Mouse (Mus musculus) hematopoietic stem cell, adult 5-6 weeks (primary cell): ENCODE data around the gene Eml1. TPM values are rescaled to one million over a fixed set of nuclear protein-coding genes. Genes with fewer than 3 reads are reported as not detected.
A peak's percentile ranks its signal among the peaks of the same experiment; 100 is the strongest.

Experiments used
- ATAC-seq, 2 experiments: fragments of 125-278 bp in 1 of 2; replicated peaks in 1 of 2; 2 replicates each; pipeline ENCODE4 v1.8.0; 2016 to 2017; ENCODE audit warnings: inconsistent platforms in 2 of 2, mild to moderate bottlenecking in 2 of 2, moderate number of reproducible peaks in 2 of 2, low read depth in 1 of 2, moderate TSS enrichment in 1 of 2; ENCODE audit not compliant: low FRiP score in 2 of 2, poor library complexity in 2 of 2, severe bottlenecking in 2 of 2, insufficient read depth in 1 of 2, low TSS enrichment in 1 of 2
- total RNA-seq: library from RNA; stranded (forward); fragments of 172-1452, 232-1000 nt; gene quantifications from 2 replicates; pipeline ENCODE4 v1.2.3, GENCODE M21; 2017

Eml1 gene
- total RNA-seq, 1 experiment from 2014 or later, result not detected

- ATAC-seq, result no peak
Observed at GRCm38 (mm10) chr12:108551731-108552130, 181.0 kb downstream of the Eml1 start.

- no peak for ATAC-seq
Observed at GRCm38 (mm10) chr12:108553079-108553478, 182.3 kb downstream of the Eml1 start.

DNA sequence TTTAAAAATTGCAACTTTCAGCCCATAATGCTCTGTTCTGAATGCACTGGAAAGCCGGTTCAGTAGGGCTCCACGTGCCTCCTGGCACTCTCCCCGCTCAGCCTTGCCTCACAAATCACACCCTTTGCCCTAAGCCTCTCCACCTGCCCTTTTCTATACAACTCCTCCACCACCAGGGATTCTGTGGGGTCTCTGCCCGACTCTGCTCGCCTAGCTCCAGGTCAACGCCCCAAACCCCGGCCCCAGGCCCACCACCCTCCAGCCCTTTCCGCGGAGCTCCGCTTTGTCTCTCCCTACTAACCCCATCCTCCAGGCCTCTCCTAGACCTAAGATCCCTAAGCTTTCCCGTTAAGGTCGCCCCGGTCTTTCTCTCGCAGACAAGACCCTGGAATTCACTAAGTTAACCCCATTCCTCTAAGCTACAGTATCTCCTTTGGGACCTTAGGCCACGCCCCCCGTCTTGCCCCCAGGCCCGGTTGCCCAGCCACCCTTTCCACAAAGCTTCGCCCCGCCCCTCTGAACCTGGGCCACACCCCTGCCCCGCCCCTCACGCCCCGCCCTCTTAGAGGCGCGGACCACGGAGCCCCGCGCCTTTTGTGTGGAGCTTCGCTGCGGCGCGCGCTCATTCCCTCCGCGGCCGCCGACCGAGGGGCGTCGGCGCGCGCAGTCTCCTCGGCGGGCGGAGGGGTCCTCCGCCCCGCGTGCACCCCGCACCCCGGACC, 183.5 kb downstream of the Eml1 start, which contains the start of gene Evl:
TSS of gene Evl (plus strand) at position 601 of the 722 bp plus-strand sequence.
- ATAC-seq, result peak; percentile 65 to 66

GRCm38 (mm10) chr12:108554861-108555556, 184.3 kb downstream of the Eml1 start:
- ATAC-seq, result no peak

DNA sequence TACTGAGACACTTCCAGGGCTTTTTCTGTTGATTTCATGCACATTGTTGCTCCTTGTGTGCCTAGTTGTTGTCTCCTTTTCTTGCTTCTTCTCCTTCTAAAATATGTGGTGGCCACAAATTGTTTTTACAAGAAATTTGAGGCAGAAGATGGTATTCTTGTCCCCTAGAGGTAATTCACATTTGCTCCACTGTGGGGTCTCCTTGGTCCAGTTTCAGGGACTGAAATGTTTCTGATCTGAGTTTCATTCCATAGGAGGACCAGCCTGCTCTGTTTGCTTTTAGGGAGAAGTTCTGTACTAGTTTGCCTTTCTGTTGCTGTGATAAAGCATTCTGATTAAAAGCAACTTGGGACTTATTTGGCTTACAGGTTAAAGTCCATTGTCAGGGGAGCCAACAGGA, 187.4 kb downstream of the Eml1 start:
- ATAC-seq, result no peak

DNA sequence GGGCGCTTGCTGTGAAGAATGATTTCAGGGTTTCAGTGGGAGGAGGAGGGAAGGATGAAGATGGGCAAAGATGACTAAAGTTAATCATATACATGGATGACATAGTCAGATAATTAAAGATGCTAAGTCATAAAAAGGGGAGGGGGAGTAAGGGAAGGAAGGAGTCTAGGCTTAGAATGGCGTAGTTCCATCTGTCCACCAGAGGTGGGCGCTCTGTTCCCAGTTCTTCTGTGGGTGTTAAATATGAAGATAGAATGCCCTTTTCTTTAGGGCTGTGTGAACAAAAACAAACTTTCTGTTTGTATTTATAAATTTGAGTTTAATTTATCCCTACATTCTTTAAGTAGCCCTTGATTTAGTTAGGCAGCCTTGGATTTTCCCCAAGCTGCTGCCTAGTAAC, 192.5 kb downstream of the Eml1 start:
- ATAC-seq, result no peak

GRCm38 (mm10) chr12:108564910-108565506, 194.3 kb downstream of the Eml1 start:
- no peak for ATAC-seq

GRCm38 (mm10) chr12:108579156-108579871, 208.6 kb downstream of the Eml1 start:
- ATAC-seq, result no peak

GRCm38 (mm10) chr12:108583775-108584174, 213.0 kb downstream of the Eml1 start:
- no peak for ATAC-seq

Other genes starting within 250 kb of the Eml1 start
- gene Setd3, start 191.6 kb upstream of the Eml1 start, total RNA-seq, result 99.8 and 107 TPM in 2 replicates
- gene Ccnk, start 191.4 kb upstream of the Eml1 start, total RNA-seq, result 15.1 and 20.9 TPM in 2 replicates
- 1.4 and 4.4 TPM in 2 replicates for gene Ccdc85c, start 95.5 kb upstream of the Eml1 start, total RNA-seq
- not detected in 2 replicates for gene Hhipl1, start 64.7 kb upstream of the Eml1 start, total RNA-seq
- 0.10 and 0.38 TPM in 2 replicates for gene Cyp46a1, start 36.6 kb upstream of the Eml1 start, total RNA-seq
- 19.3 and 40.1 TPM in 2 replicates for gene Evl, start 183.8 kb downstream of the Eml1 start, total RNA-seq